Mouse (Mus musculus): Measurements from ENCODE around the gene Gm37240. TPM values are rescaled to one million over a fixed set of nuclear protein-coding genes. Genes with fewer than 3 reads are reported as not detected.

Gene Gm37240
- polyA plus RNA-seq, 1 experiment from 2014 or later = 12.7 TPM

DNA sequence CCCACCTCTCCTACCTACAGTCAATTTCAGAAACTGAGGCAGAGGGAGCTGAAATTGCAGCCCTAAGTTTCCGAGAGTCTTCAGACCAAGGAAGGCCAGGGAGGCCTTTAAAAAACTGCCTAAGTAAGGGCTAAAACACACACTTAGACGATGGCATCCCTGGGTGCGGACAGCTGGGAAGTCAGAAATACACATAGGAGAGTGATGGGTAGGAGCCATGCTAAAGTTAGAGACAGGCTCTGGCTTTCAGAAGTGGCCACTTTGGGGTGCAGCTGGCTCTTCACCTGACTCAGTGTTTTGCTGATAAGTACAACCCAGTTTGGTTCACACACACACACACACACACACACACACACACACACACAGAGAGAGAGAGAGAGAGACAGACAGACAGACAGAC, 778.9 kb downstream of the Gm37240 start:
- no peak overlapping the region for H3K4me2 ChIP-seq
- no peak for ATAC-seq (replicated peaks; ENCODE audit: insufficient number of reproducible peaks, insufficient read depth, low FRiP score, low read depth)
- H3K36me3 ChIP-seq = no peaks in the 10 kb centered on the region
- no peak overlapping the region for H3K4me3 ChIP-seq
- H3K27ac ChIP-seq = no peak overlapping the region
- no peaks in the 10 kb centered on the region for H3K27me3 ChIP-seq
- 51% methylated on average over 3 of the region's 3 CpGs for WGBS
- H3K4me1 ChIP-seq (replicated peaks) = peaks cover 14% of the 10 kb centered on the region
- no peaks in the 10 kb centered on the region for H3K9me3 ChIP-seq (replicated peaks)
- H3K9ac ChIP-seq = no peak overlapping the region

DNA sequence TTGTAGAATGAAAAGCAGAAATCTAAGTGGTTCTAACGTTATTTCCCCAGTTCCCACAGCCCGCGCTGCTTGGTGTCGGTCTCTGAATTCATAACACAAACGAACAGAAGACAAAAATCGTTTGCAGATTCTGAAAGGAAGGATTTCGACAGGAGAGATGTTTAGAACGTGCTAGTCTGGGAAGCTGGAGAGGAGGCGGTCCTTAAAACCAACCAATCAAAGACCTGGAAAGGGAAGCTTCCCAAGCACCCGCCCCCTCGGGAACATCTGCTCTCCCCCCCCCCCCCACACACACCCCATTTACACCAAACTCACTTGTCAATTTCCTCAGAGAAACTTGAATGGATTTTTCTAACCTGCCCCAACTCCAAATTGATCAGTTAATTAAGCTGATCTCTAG, 780.4 kb downstream of the Gm37240 start:
- H3K4me3 ChIP-seq = no peak overlapping the region
- H3K27ac ChIP-seq = no peak overlapping the region
- WGBS = 60% methylated on average over 11 of the region's 11 CpGs
- no peaks in the 10 kb centered on the region for H3K36me3 ChIP-seq
- H3K9me3 ChIP-seq (replicated peaks) = no peaks in the 10 kb centered on the region
- H3K27me3 ChIP-seq = no peaks in the 10 kb centered on the region
- ATAC-seq (replicated peaks; ENCODE audit: insufficient number of reproducible peaks, insufficient read depth, low FRiP score, low read depth) = no peak
- peaks cover 14% of the 10 kb centered on the region for H3K4me1 ChIP-seq (replicated peaks)
- H3K4me2 ChIP-seq = no peak overlapping the region
- H3K9ac ChIP-seq = no peak overlapping the region

DNA sequence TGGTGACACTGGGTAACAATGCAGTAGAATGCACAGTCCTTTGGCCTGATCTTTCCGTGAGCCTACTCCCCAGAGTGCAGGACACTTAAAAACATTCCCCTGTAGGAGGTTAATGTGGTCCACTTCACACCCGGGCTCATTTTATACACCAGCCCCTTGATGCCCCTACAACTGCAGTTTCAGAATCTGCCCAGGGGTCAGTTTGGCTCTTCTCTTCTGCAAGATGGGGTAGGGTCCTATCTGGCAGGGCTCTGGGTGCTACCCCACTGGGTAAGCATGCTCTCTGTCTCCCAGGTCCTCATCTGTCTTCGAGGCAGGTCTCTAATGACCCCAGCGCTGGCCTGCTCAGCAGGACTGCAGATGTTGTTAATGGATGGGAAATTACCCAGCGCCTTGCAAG, 783.0 kb downstream of the Gm37240 start:
- WGBS = 46% methylated on average over 5 of the region's 5 CpGs

DNA sequence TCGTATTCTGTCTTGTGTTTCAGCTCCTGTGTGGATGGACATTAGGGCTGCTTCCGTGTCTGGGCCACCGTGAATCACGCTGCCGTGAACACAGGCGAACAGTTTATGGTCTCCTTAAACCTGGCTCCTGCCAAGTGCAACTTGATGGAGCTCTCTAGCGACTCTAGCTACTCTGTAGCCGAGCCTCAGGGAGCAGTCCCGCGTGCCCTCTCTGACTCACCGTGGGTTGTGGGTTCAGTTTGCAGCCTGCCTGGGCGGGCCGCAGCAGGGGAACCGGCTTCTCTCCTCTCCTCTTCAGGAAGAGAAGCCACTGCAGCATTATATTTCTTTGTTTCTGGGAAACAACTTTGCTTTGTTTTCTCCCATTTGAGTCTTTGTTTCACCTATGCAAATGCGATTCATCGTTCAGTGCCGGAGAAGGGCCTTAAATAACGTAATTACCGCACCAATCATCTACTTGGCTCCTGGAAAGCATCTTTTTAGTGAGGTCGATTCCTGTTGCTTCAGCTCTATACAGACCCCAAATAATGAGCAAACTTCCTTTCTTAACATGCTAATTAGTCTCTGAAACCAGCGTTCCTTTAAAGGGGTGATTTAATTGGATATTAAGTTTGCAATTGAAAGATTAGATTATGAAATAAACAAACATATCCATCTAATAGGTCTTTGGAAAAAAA, 806.3 kb downstream of the Gm37240 start:
- no peak overlapping the region for H3K9ac ChIP-seq
- no peak overlapping the region for H3K4me3 ChIP-seq
- H3K36me3 ChIP-seq = no peaks in the 10 kb centered on the region
- no peaks in the 10 kb centered on the region for H3K9me3 ChIP-seq (replicated peaks)
- no peak overlapping the region for H3K27ac ChIP-seq
- H3K4me1 ChIP-seq (replicated peaks) = no peaks in the 10 kb centered on the region
- ATAC-seq (replicated peaks; ENCODE audit: insufficient number of reproducible peaks, insufficient read depth, low FRiP score, low read depth) = no peak
- H3K4me2 ChIP-seq = no peak overlapping the region
- no peaks in the 10 kb centered on the region for H3K27me3 ChIP-seq
- 76% methylated on average over 21 of the region's 21 CpGs for WGBS

More for the DNA sequence above, 783.0 kb downstream of the Gm37240 start:
- Histone ChIP-seq H3K4me2 (no peak overlapping the region), H3K4me3 (no peak overlapping the region), H3K27ac (no peak overlapping the region), H3K4me1 (replicated peaks) (peaks cover 4% of the 10 kb centered on the region), H3K27me3 (no peaks in the 10 kb centered on the region), H3K36me3 (no peaks in the 10 kb centered on the region), H3K9me3 (replicated peaks) (no peaks in the 10 kb centered on the region), H3K9ac (no peak overlapping the region)
- ATAC-seq (replicated peaks; ENCODE audit: insufficient number of reproducible peaks, insufficient read depth, low FRiP score, low read depth) = no peak

DNA sequence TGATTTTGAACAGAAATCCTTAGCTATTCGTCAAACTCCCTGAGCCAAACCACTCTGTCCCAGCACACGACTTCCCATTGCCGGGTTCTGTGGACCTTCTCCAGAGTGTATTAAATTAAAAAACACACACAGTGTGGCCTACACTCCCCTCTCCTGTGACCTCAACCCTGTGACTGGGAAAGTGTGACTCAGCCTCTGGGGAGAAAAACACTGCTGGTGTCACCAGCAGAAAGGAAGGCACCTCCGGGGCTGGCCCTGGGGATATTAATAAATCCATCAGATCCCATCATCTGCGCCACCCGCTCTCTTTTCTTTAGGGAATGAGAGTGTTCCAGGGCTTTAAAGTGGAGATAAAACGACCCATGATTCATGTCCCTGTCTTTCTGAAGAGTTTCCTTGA, 823.2 kb downstream of the Gm37240 start:
- Histone ChIP-seq H3K27me3 (no peaks in the 10 kb centered on the region), H3K9ac (no peak overlapping the region), H3K27ac (no peak overlapping the region), H3K4me3 (no peak overlapping the region), H3K4me2 (no peak overlapping the region), H3K4me1 (replicated peaks) (peaks cover 4% of the 10 kb centered on the region; the same call in 1 of the 2 replicates), H3K9me3 (replicated peaks) (no peaks in the 10 kb centered on the region), H3K36me3 (no peaks in the 10 kb centered on the region)
- WGBS = 44% methylated on average over 7 of the region's 7 CpGs
- ATAC-seq (replicated peaks; ENCODE audit: insufficient number of reproducible peaks, insufficient read depth, low FRiP score, low read depth) = no peak

DNA sequence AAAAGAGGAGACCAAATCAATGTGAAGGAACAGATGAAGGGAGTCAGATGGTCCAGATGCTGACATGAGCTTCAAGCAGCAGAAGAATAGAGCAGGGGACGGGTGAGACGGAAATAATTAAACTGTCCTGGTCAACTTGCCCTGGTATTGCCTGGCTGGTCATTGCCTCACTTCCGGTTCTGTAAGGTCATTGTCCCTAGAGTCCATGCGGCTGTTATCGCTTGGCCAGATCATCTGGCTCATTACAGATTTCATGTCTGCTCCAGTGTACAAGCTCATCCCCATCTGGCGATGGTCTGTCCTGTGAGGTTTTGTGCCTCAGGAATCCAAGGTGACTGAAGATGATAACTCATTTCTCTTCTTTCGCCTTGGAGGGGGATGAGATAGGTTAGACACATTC, 827.2 kb downstream of the Gm37240 start:
- H3K9me3 ChIP-seq (replicated peaks) = no peaks in the 10 kb centered on the region
- H3K27ac ChIP-seq = no peak overlapping the region
- no peak overlapping the region for H3K9ac ChIP-seq
- no peak overlapping the region for H3K4me3 ChIP-seq
- H3K4me2 ChIP-seq = no peak overlapping the region
- ATAC-seq (replicated peaks; ENCODE audit: insufficient number of reproducible peaks, insufficient read depth, low FRiP score, low read depth) = no peak
- 85% methylated on average over 7 of the region's 7 CpGs for WGBS
- H3K27me3 ChIP-seq = no peaks in the 10 kb centered on the region
- peaks cover 8% of the 10 kb centered on the region for H3K4me1 ChIP-seq (replicated peaks)
- H3K36me3 ChIP-seq = no peaks in the 10 kb centered on the region

DNA sequence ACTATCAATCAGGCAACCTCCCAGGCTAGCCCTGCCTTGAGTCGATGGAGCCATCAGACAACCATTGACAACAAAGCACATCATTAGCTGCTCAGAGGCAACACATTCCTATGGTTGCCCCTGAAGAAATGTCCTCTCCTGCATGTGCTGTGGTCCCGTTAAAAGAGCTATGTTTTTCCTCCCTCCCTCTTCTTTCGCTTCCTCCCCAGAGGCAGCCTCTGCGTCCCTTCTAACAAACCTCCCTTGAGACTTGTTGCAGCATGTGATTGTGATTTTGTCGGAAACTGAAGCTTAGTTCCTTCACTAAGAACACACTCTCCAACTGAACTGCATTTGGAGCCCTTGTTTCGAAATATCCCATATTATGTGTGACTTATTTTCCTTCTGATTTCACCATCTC, 830.1 kb downstream of the Gm37240 start:
- H3K27me3 ChIP-seq = no peaks in the 10 kb centered on the region
- whole genome bisulfite sequencing = 65% methylated on average over 6 of the region's 6 CpGs
- no peak for ATAC-seq (replicated peaks; ENCODE audit: insufficient number of reproducible peaks, insufficient read depth, low FRiP score, low read depth)
- H3K9ac ChIP-seq = no peak overlapping the region
- H3K36me3 ChIP-seq = no peaks in the 10 kb centered on the region
- H3K9me3 ChIP-seq (replicated peaks) = no peaks in the 10 kb centered on the region
- peaks cover 4% of the 10 kb centered on the region for H3K4me1 ChIP-seq (replicated peaks)
- no peak overlapping the region for H3K4me3 ChIP-seq
- no peak overlapping the region for H3K27ac ChIP-seq
- H3K4me2 ChIP-seq = no peak overlapping the region

DNA sequence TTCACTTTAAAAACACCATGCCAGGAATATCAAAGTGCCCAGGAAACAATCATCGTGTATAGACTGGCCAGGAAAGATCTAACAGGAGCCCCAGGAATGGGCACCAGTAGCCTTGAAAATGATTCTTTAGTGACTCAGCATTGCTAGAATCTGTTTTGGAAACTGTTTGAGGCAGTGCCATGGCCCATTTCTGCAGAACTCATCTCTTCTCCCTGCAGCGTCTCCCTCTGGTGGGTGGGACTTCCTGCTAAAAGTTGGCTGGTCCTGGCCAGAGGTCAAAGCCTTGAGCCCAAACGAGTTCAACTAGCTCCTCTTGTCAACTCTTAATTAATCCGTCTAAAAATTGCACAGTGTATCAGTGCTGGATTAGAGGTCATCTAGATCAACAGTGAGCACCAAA, 833.8 kb downstream of the Gm37240 start:
- no peak overlapping the region for H3K27ac ChIP-seq
- H3K9ac ChIP-seq = no peak overlapping the region
- 63% methylated on average over 4 of the region's 4 CpGs for WGBS

DNA sequence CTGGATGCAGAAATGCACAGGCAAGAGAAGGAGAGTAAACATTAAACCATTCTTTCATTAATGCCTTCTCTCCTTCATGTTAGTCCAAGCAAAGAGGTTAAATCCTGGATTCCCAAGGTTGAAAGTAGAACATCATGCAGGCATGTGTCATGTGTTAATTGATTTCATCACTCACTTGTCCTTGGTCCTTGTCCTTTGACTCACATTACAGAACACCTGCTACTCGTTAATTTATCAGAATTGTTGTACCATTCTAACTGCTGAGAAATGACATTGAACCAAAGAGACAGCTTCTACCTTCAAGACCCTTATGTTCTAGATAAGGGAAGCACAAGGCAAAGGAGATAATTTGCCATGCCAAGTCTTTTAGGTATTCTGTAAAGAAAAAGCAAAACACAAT, 835.1 kb downstream of the Gm37240 start:
- ATAC-seq (replicated peaks; ENCODE audit: insufficient number of reproducible peaks, insufficient read depth, low FRiP score, low read depth) = no peak
- 32% methylated on average over 1 of the region's 1 CpGs for WGBS

More for the DNA sequence above, 833.8 kb downstream of the Gm37240 start:
- peaks cover 9% of the 10 kb centered on the region for H3K4me1 ChIP-seq (replicated peaks)
- no peaks in the 10 kb centered on the region for H3K36me3 ChIP-seq
- no peak overlapping the region for H3K4me3 ChIP-seq
- H3K4me2 ChIP-seq = no peak overlapping the region
- no peak for ATAC-seq (replicated peaks; ENCODE audit: insufficient number of reproducible peaks, insufficient read depth, low FRiP score, low read depth)
- H3K9me3 ChIP-seq (replicated peaks) = no peaks in the 10 kb centered on the region
- no peaks in the 10 kb centered on the region for H3K27me3 ChIP-seq

DNA sequence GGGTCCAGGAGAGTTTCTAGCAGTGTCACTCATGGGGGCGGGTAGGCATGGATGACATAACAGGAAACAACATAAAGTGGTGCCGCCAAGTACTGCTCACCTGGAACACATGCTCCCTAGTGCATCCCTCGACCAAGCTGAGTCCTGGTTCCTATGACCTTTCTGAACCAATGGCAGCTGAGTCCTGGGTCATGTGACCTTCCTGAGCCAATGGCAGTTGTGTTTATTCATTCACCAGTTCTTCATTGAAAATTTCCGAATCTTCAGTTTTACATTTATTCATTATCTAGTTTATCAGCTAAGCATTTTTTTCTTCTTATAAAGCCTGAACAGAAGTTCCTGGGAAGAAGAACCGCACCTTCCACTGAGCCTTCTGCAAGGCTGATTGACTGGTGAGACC, 838.7 kb downstream of the Gm37240 start:
- Histone ChIP-seq H3K4me1 (replicated peaks) (peaks cover 9% of the 10 kb centered on the region), H3K27me3 (no peaks in the 10 kb centered on the region), H3K9me3 (replicated peaks) (no peaks in the 10 kb centered on the region), H3K27ac (no peak overlapping the region), H3K4me2 (no peak overlapping the region), H3K4me3 (no peak overlapping the region), H3K36me3 (no peaks in the 10 kb centered on the region), H3K9ac (no peak overlapping the region)
- WGBS = 94% methylated on average over 5 of the region's 5 CpGs
- no peak for ATAC-seq (replicated peaks; ENCODE audit: insufficient number of reproducible peaks, insufficient read depth, low FRiP score, low read depth)

More for the DNA sequence above, 835.1 kb downstream of the Gm37240 start:
- Histone ChIP-seq H3K4me3 (no peak overlapping the region), H3K9me3 (replicated peaks) (no peaks in the 10 kb centered on the region), H3K4me1 (replicated peaks) (peaks cover 9% of the 10 kb centered on the region), H3K4me2 (no peak overlapping the region), H3K36me3 (no peaks in the 10 kb centered on the region), H3K9ac (no peak overlapping the region), H3K27me3 (no peaks in the 10 kb centered on the region), H3K27ac (no peak overlapping the region)

DNA sequence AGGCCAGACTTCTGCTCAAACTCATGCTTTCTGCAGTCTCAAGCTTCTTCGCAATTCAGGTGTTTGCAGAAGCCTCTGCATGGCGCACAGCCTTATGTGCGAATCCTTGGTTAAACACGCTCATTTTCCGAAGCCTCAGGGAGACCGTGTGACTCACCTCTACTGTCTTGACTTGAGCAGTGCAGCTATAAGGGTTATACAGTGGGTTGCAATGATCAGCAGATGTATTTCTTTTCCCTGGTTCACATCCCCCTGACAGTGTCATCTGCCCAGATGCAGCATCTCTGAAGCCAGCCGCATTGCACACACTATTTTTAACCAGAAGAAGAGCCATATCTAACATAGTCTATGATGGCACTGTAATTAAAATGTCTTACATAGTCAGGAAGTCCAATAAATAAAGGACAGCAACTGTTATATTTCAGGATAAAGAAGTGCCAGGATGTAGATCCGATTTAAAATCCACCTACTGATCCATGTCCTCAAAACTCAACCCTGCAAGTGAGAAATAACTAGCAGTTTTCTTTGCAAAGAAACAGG, 843.6 kb downstream of the Gm37240 start:
- H3K27me3 ChIP-seq = no peaks in the 10 kb centered on the region
- no peaks in the 10 kb centered on the region for H3K9me3 ChIP-seq (replicated peaks)
- H3K9ac ChIP-seq = no peak overlapping the region
- ATAC-seq (replicated peaks; ENCODE audit: insufficient number of reproducible peaks, insufficient read depth, low FRiP score, low read depth) = no peak
- H3K4me2 ChIP-seq = no peak overlapping the region
- H3K27ac ChIP-seq = no peak overlapping the region
- no peak overlapping the region for H3K4me3 ChIP-seq
- H3K4me1 ChIP-seq (replicated peaks) = no peaks in the 10 kb centered on the region
- no peaks in the 10 kb centered on the region for H3K36me3 ChIP-seq
- WGBS = 85% methylated on average over 8 of the region's 8 CpGs

DNA sequence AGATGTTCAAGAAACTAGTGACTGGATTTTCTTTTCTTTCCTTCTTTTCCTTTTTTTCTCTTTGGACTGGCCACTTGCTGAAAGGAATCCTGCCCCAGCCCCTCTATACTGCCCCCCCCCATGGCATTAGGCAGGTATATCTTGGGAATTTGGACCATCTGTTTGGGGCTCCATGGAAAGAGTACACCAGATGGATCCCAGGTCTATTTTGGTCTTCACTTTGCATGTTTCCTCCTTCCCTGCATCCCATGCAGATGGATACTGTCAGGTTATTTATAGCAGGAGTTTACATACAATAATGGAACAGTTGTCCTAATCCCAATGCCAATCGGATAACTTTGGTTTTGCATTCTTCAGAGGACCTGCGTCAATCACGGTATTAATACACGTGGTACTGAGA, 845.2 kb downstream of the Gm37240 start:
- WGBS = 85% methylated on average over 4 of the region's 4 CpGs
- H3K9ac ChIP-seq = no peak overlapping the region
- H3K27ac ChIP-seq = no peak overlapping the region
- no peak for ATAC-seq (replicated peaks; ENCODE audit: insufficient number of reproducible peaks, insufficient read depth, low FRiP score, low read depth)
- no peak overlapping the region for H3K4me2 ChIP-seq
- no peaks in the 10 kb centered on the region for H3K36me3 ChIP-seq
- no peaks in the 10 kb centered on the region for H3K4me1 ChIP-seq (replicated peaks)
- no peak overlapping the region for H3K4me3 ChIP-seq
- H3K27me3 ChIP-seq = no peaks in the 10 kb centered on the region
- no peaks in the 10 kb centered on the region for H3K9me3 ChIP-seq (replicated peaks)

Data from heart, embryonic 15.5 days (tissue).